Mouse (Mus musculus) embryo, embryonic 9.5 days (tissue): ENCODE measurements around the gene Il4i1.

ENCODE experiments used
- DNase-seq: peaks from one replicate; pipeline ENCODE4 v3.0.0-alpha.2; 2017; ENCODE audit errors: extremely low spot score

The Il4i1 gene

DNA sequence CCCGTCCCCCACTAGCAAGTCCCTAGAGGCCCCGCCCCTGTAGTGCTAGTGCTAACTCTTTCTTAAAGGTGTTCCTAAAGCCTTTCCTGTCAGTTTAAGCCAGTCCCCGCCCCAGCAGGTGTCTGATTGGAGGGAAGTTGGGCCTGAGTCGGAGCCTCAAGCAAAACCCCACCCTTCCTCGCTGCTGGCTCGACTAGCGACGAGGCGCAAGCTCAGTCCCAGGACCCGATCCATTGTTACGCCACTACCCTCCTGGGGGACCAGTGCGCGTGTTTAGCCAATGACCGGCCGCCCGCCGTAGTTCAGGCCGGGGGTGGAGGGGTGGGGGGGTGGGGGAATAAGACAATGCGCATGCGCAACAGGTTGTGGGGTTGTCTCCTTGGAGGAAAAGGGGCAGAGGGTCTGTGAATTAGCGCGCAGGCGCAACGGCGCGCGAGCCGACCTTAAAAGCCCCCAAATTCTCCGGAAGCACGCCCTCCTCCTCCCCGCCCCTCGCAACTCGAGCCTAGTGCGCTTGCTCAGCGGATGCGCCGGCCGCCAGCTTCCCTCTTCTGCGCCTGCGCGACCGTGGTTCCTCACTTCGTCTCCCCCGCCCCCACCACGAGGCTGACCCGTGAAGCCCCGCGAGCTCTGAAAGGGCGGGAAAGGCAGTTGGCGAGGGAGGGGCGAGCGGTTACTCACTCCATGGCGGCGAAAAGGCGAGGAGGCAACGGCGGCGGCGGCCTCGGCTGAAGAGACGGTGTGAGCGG lies at the start of gene Il4i1, which contains the start of gene Nup62:
Il4i1 (plus strand) TSS at position 667 of the 749 bp plus-strand sequence.
Nup62 (plus strand) TSS at position 368 of the 749 bp plus-strand sequence.
- peak; percentile 99 for DNase-seq

DNA sequence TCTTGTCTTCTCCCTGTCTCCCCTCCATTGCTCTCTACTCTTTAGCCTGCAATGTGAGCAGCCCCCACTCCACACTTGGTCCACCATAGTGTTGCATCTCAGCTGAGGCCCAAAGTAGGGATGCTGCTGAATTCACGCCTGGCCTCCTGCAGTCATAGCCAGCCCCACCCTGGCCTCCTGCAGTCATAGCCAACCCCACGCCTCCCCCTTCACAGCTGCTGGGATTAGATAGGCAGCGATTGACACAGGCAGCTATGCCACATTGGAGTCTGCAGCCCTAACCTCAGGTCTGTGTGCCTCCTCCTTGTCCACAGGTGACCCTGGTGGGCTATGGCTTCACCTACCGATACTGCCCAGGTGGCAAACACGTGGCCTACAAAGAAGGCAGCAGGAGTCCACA lies 48.1 kb upstream of the Il4i1 start:
- no peak for DNase-seq

DNA sequence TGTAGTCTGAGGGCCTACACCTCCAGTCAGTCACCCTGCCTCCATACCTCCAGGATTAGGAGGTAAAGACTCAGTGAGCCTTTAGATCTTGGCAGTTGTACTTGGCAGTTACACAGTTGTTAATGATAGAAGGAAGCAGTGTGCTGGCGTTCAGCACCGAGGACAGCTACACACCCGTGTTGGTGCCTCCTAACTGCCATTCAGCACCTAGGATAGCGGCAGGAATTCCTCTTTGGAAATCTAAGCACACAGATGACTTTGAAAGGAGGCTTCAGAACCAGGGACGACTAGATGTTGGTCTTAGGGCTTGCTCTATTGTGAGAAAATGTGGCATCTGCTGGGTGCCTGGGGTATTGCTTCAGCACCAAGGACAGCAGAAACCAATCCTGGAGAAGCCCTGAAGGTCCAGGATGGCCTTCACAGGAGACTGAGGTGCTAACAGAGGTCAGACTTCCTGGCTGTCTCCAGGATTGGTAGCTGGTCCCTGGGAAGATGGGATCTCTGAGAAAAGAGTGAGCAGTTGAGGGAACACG lies 46.1 kb upstream of the Il4i1 start:
- DNase-seq, result peak; percentile 75

DNA sequence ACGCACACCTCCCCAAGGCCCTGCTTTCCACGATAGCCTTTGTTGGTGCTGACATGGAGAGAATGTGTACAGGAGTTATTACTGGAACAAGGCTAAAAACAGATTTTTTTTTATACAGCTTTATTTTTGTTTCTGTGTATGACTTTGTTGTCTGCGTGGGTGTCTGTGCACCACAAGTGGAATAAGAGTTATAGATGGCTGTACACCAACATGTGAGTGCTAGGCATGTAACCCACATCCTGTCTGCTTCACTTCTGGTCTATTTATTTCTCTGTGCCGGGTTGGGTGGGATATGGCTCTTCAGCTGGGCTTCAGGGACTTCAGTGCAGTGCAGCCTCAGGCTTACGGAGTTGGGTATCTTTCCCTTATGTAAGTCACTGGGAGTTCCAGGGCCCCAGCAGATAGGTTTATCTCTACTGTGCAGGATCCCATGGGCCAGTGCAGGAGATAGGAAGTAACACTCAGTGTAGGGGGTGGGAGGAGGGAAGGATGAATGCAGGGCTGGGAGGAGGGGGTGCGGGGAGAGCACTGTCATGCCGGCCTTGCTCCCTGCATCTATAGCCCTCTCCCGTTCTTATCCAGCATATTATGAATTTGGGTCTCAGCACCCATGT lies 43.5 kb upstream of the Il4i1 start:
- DNase-seq, result no peak

GRCm38 (mm10) chr7:44776849-44777498 lies 39.2 kb upstream of the Il4i1 start:
- no peak for DNase-seq

DNA sequence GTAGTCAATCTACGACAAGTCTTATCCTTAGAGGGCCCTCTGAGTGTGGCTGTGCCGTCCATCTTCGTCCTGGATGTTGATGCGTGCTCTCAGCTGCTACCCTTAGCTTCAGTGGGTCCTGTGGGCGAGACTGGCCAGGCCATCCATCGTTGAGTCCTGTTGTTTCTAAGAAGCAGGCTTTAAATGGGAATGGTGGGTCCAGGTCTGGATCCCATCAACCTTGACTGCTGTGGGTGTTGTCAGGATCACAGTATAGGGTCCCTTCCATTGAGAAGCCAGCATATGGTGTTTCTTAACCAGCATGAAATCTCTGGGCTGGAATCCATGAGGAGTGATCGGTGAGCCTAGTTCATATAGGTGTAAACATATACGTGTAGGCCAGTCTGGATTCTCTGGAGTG lies 36.1 kb upstream of the Il4i1 start:
- DNase-seq, result no peak

- no peak for DNase-seq
Observed at GRCm38 (mm10) chr7:44789531-44789930, 26.7 kb upstream of the Il4i1 start.

DNA sequence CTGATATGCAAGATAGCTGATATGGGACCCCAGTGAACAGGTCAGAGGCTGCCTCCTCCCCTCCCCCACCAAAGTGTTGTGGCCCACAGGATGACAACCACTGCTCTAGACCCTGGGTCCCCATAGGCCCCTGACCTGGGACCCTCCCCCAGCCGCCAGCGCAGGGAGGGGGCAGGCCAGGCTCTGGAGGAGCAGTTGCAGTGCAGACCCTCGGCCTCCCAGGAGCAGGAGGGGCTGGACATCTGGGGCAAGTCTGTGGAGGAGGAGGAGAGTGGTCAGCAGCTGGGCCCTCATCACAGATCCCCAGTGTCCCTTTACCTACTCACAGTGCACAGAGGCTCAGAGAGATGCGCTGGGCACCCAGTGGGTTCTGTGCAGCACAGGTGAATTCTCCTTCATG lies 26.1 kb upstream of the Il4i1 start:
- no peak for DNase-seq

- DNase-seq, result no peak
Observed at GRCm38 (mm10) chr7:44792781-44793180, 23.4 kb upstream of the Il4i1 start.

- DNase-seq, result no peak
Observed at GRCm38 (mm10) chr7:44808927-44809326, 7.3 kb upstream of the Il4i1 start.

DNA sequence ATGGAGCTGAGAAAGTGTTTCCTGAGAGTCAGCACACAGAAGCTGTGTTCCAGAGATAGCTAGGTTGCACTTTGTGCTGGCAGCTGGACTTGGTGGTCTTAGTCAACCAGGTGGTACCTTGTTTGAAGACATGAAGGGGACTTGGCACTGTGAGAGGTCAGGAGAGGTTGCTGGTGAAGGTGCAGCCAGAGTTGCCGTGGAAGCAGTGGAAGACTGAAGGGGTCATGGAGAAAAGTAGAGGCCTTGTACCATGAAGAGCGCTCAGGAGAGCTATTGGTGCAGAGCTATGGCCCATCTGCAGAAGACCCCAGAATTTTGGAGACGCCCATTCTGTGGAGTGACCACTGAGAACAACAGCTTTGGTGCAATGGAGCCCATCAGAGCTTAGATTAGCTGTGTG lies 6.7 kb upstream of the Il4i1 start:
- no peak for DNase-seq

DNA sequence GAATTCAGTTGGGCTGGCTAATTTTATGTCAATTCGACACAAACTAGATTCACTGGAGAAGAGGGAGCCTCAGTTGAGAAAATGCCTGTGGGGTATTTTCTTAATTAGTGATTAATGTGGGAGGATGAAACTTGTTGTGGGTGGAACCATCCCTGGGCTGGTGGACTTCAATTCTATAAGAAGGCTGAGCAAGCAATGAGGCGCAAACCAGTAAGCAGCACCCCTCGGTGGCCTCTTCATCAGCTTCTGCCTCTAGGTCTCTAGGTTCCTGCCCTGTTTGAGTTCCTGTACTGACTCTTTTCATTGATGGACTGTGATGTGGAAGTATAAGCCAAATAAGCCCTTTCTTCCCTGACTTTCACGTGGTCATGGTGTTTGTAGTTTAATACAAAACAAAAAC lies 5.8 kb upstream of the Il4i1 start:
- no peak for DNase-seq

DNA sequence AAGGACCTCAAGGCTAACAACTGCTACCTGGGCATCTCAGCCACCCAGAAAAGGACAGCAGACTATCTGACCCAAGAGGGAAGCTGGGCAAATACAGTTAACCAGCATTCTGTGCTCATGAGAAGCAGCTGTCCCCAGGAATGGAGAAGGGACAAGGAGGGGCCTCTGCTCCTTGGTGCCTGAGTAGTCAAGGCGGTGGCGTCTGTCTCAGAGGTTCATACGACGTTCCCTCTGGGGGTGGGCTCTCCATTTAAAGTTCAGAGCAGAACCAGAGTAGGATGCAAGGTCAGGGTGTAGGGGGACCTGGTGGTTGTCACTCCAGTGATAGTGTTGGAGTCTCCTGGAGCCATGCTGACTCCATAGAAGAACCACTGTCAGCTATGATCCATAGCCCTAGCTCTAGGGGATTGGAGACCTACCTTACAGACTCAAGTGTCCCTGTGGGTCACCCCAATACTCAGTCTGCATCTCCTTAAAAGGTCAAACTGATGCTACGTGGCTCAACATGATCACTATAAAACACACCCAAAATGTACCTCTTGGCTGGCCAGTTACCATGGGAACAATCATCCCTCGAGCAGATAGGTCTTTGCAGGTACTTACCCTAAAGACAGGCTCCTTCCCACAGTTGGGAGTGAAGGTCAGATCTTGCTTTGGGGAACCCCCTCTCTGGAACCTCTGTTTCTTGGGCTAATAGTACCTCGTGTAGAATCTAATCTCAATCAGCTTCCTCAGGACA lies 5.2 kb upstream of the Il4i1 start:
- no peak for DNase-seq

DNA sequence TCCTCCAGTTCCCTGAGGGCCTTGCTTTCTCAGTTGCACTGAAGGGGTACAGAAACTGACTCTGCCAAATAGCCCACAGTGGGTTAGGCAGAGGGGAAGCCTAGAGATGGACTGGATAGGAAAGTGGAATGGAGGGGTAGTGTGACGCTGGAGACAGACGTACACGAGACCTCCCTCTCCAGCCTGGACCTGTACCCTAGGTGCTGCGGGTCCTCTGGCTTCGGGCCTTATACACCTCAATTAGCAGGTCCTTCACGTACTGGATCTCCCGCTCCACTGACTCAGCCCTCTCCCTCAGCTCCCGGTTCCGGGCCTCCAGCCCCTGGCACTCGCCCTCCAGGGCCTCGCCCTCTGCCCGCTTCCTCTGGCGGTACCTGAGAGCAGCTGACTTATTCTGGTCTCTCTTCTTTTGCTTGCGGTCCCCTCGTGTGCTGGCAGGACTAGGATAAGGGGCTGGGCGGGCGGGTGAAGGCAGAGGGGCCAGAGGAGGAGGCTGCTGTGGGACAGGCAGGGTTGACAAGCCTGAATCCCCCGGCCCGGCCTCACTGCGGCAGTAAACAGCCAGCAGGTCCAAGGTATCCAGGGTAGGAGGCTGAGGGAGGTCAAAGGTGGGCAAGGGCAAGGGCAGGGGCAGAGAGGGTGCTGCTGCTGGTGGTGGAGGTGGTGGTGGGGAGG lies 3.4 kb upstream of the Il4i1 start:
- DNase-seq, result no peak

GRCm38 (mm10) chr7:44813985-44814384 lies 2.2 kb upstream of the Il4i1 start:
- DNase-seq, result no peak

DNA sequence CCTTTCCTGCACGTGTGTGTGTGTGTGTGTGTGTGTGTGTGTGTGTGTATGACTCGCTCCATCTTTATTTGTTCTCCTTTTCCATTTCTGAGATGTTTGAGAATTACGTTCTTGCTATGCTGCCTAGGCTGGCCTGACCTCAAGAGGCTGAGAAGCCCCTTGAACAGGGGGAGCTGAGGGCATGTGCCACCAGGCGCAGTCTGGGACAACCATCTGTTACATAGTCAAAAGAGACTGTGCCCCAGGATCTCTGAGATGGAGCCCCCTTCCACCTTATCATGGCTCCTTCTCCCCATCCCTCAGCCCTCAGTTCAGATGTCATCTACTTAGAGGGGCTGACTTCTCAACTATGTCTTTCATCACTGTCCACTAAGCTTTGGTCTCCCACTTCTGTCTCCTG lies 1.8 kb upstream of the Il4i1 start:
- no peak for DNase-seq

DNA sequence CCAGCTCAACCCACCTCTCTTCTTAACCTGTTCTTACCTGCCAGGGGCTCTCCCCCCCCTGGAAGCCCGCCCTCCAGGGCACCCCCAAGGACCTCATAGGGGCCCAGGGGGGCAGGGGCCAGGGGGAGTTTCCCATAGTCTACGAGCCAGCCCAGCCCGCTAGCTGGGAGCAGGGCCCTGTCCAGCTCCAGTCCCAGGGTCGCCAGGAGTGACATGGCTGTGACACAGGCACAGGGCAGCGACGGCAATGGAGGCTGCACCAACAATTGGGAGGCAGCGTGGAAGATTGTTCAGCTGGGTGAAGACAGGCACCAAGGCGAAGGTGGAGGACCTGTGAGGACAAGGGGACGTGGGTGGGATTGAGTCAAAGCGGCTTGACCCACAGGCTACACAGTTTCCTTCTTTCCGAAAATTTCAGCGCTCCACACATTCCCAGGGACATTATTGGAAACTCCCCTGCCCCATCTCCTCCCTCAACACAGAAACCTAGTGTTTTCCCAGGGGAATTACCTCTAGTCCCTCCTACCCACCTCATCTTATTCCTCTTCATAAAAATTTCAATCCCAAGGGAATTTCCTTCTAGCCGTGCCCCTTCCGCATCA lies 1.1 kb upstream of the Il4i1 start:
- DNase-seq, result no peak

- peak; percentile 59 for DNase-seq
Observed at GRCm38 (mm10) chr7:44816470-44817021, 359 bp downstream of the Il4i1 start, which contains the start of gene Atf5. Gene Atf5 (minus strand): TSS chr7:44816658.

- no peak for DNase-seq
Observed at GRCm38 (mm10) chr7:44817441-44817840, 1.3 kb downstream of the Il4i1 start.

DNA sequence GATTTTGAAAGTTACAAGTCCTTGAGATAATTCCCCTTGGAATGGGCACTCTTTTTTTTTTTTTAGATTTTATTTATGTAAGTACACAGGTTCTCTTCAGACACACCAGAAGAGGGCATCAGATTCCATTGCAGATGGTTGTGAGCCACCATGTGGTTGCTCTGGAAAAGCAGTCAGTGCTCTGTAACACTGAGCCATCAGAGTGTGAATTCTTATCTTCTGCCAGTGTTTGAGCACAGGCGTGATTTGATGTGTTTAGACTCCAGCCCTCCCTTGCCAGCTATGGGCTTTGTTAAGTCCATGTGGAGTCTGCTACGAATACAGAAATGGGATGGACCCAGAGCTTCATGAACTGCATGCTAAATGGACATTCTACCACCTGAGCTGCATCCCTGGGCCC lies 2.0 kb downstream of the Il4i1 start:
- no peak for DNase-seq
